Mouse (Mus musculus) E14TG2a.4 (cell line): ENCODE results near the gene Emp1.

Experiments used
- CTCF ChIP-seq: conservative IDR thresholded peaks from 2 replicates; pipeline ENCODE4 v1.5.1; 2014; ENCODE audit warnings: low read length
- POU5F1 ChIP-seq: IDR thresholded peaks from 2 replicates; pipeline ENCODE4 v1.6.1; 2014; ENCODE audit warnings: low read length, borderline replicate concordance

GRCm38 (mm10) chr6:135364041-135364745 is 1.8 kb downstream of the Emp1 start:
- TF ChIP-seq CTCF: no peak
- no peak for TF ChIP-seq POU5F1
